In genomic region chr1:57774668-57775495, GRCm38 (mm10) we compare ENCODE assay signal across 8 mouse cellular contexts. TPM values are rescaled to one million over a fixed set of nuclear protein-coding genes. Genes with fewer than 3 reads are reported as not detected.
A peak's percentile ranks its signal among the peaks of the same experiment; 100 is the strongest.
DNase-seq lines count a peak whose midpoint lies in the region; ATAC-seq and TF ChIP-seq lines count a peak whose summit lies in the region.

No protein-coding gene starts in this region.

- TF ChIP-seq CTCF in C2C12 (IDR thresholded peaks at IDR 0.05; ENCODE audit: control insufficient read depth, insufficient read depth, insufficient read length), result peak; percentile 49

- H3K36me3 ChIP-seq in C2C12 (ENCODE audit: control insufficient read depth, insufficient read depth), result no peaks in the 10 kb centered on the region
- H3K36me3 ChIP-seq in forebrain, embryonic 12.5 days (replicated peaks), result no peaks in the 10 kb centered on the region
- H3K36me3 ChIP-seq in heart, embryonic 15.5 days, result no peaks in the 10 kb centered on the region
- H3K36me3 ChIP-seq in liver, embryonic 16.5 days (ENCODE audit: control insufficient read depth, insufficient read depth), result no peaks in the 10 kb centered on the region

- H3K79me2 ChIP-seq in C2C12 (ENCODE audit: control insufficient read depth, insufficient read depth), result no peaks in the 10 kb centered on the region

- H3ac ChIP-seq in C2C12 (ENCODE audit: control insufficient read depth, insufficient read length, low read depth), result peak overlapping the region; percentile 68

- H3K4me3 ChIP-seq in C2C12 (ENCODE audit: insufficient read depth, poor library complexity, severe bottlenecking), result no peak overlapping the region
- H3K4me3 ChIP-seq in forebrain, embryonic 12.5 days (replicated peaks), result peak overlapping the region; percentile 82
- H3K4me3 ChIP-seq in heart, embryonic 15.5 days, result peak overlapping the region; percentile 96
- peak overlapping the region; percentile 61 for H3K4me3 ChIP-seq in liver, embryonic 16.5 days (ENCODE audit: low read depth, low read length)

- H3K27ac ChIP-seq in forebrain, embryonic 12.5 days, result peak overlapping the region; percentile 90
- peak overlapping the region; percentile 96 for H3K27ac ChIP-seq in heart, embryonic 15.5 days
- H3K27ac ChIP-seq in liver, embryonic 16.5 days (ENCODE audit: low read length), result peak overlapping the region; percentile 79

- H3K4me2 ChIP-seq in forebrain, embryonic 12.5 days, result peak overlapping the region; percentile 85
- peak overlapping the region; percentile 87 for H3K4me2 ChIP-seq in heart, embryonic 15.5 days
- peak overlapping the region; percentile 50 for H3K4me2 ChIP-seq in liver, embryonic 16.5 days (ENCODE audit: low read depth, low read length)

- peaks cover 22% of the 10 kb centered on the region for H3K27me3 ChIP-seq in C2C12 (ENCODE audit: control insufficient read depth, insufficient read depth, insufficient read length)
- peaks cover 12% of the 10 kb centered on the region; the same call in 1 of the 2 replicates for H3K27me3 ChIP-seq in forebrain, embryonic 12.5 days
- no peaks in the 10 kb centered on the region for H3K27me3 ChIP-seq in heart, embryonic 15.5 days
- peaks cover 22% of the 10 kb centered on the region for H3K27me3 ChIP-seq in liver, embryonic 16.5 days (ENCODE audit: control insufficient read depth, insufficient read depth, low read depth, low read length)

- peak; percentile 88 for ATAC-seq in forebrain, embryonic 12.5 days (ENCODE audit: low FRiP score)
- peak; percentile 87 for ATAC-seq in heart, embryonic 15.5 days (replicated peaks; ENCODE audit: insufficient number of reproducible peaks, insufficient read depth, low FRiP score, low read depth)
- ATAC-seq in liver, embryonic 16.5 days (ENCODE audit: low read depth), result peak; percentile 76

- peak; percentile 60 for DNase-seq in brain, adult 2 months (ENCODE audit: low read depth, low spot score)
- peak; percentile 86 for DNase-seq in kidney, postnatal 14 days
- peak; percentile 37 for DNase-seq in ovary, adult 18-20 months (ENCODE audit: low spot score)
- DNase-seq in thymus, postnatal 14 days, result peak; percentile 79

- no peaks in the 10 kb centered on the region for H3K9me3 ChIP-seq in forebrain, embryonic 12.5 days
- no peaks in the 10 kb centered on the region for H3K9me3 ChIP-seq in heart, embryonic 15.5 days (replicated peaks)
- H3K9me3 ChIP-seq in liver, embryonic 16.5 days (replicated peaks; ENCODE audit: control insufficient read depth, low read length), result no peaks in the 10 kb centered on the region

- no peaks in the 10 kb centered on the region for H3K79me3 ChIP-seq in C2C12 (ENCODE audit: low read depth)

- peaks cover 15% of the 10 kb centered on the region for H3K4me1 ChIP-seq in forebrain, embryonic 12.5 days
- peaks cover 2% of the 10 kb centered on the region; the same call in 1 of the 2 replicates for H3K4me1 ChIP-seq in heart, embryonic 15.5 days (replicated peaks)
- H3K4me1 ChIP-seq in liver, embryonic 16.5 days (ENCODE audit: control insufficient read depth, low read depth, low read length), result no peaks in the 10 kb centered on the region

- WGBS in forebrain, embryonic 12.5 days, result 0% methylated on average over 105 of the region's 113 CpGs
- under 1% methylated on average over 94 of the region's 113 CpGs for WGBS in heart, embryonic 15.5 days
- under 1% methylated on average over 104 of the region's 113 CpGs for WGBS in liver, embryonic 16.5 days (ENCODE audit: insufficient replicate concordance)

- H3K9ac ChIP-seq in forebrain, embryonic 12.5 days, result peak overlapping the region; percentile 88
- peak overlapping the region; percentile 94 for H3K9ac ChIP-seq in heart, embryonic 15.5 days
- peak overlapping the region; percentile 58 for H3K9ac ChIP-seq in liver, embryonic 16.5 days (ENCODE audit: low read depth, low read length)

TF ChIP-seq in C2C12, 6 proteins besides CTCF, POLR2A, EP300 and RAD21:
- TF ChIP-seq MAX (IDR thresholded peaks at IDR 0.05), result no peak
- TF ChIP-seq MYOD1 (IDR thresholded peaks at IDR 0.05; ENCODE audit: control insufficient read depth, insufficient read length, low read depth), result no peak
- TF ChIP-seq FOSL1 (IDR thresholded peaks at IDR 0.05; ENCODE audit: insufficient read depth, low read length, poor library complexity, severe bottlenecking), result no peak
- TF ChIP-seq MYOG (IDR thresholded peaks at IDR 0.05; ENCODE audit: control insufficient read depth, extremely low read depth, insufficient read length), result no peak
- no peak for TF ChIP-seq USF1 (IDR thresholded peaks at IDR 0.05; ENCODE audit: low read depth)

RNA-seq across cellular contexts. Expression of gene Spats2l, which starts 0.9 kb away (rescaled TPM):
- 0.57 TPM for polyA plus RNA-seq in C2C12 (2012; fragmentation: generic; extraction: Trizol)
- polyA plus RNA-seq in forebrain, embryonic 12.5 days (2016; fragmentation: Nextera tagmentation; extraction: Ambion mirVana), result 51.2 and 57.2 TPM in 2 replicates
- polyA plus RNA-seq in heart, embryonic 15.5 days (2015; fragmentation: Nextera tagmentation; extraction: Ambion mirVana), result 62.0 and 66.6 TPM in 2 replicates
- polyA plus RNA-seq in liver, embryonic 16.5 days (2015; fragmentation: Nextera tagmentation; extraction: Ambion mirVana), result 7.6 and 8.4 TPM in 2 replicates
